Mouse (Mus musculus): ENCODE measurements around the gene Snph.

The Snph gene

DNA sequence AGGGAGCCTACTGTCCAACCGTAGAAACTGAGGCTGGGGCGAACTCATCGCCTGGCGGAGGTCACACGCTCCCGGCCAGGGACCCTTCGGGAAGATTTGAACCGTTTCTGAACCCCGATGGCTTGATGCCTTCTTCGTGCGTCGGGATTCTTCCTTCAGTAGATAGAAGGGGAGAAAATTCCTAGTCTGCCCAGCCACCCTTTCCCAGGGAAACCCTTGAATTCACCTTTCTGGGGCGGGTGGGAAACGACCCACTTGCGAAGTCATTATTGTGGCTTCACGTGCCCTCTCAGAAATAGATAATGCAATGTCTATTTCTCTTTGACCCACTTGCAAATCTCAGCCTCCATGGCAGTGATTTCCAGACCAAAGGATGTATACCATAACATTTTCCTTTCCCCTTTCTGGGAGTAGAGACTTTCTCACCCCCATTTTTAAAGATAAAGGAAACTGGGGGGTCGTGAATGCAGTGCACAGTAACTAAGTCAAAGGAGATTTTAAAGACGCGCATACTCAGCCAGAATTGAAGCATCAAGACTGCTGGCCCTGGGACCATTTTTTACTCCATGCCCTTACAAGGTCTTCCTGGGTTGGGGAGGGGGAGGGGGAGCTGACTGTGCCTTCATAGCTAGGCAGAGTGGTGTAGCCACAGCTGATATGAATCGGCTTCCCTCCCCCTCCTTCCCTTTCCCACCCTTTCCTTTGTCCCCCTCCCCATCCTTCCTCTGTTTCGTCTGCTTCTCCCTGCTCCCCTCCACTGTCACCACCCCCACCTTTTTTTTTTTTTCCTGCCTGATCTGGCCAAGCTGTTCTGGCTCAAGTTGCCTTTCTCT lies 89.1 kb downstream of the Snph start:
- DNase-seq (ENCODE audit: extremely low read depth, low read depth): no peak

DNA sequence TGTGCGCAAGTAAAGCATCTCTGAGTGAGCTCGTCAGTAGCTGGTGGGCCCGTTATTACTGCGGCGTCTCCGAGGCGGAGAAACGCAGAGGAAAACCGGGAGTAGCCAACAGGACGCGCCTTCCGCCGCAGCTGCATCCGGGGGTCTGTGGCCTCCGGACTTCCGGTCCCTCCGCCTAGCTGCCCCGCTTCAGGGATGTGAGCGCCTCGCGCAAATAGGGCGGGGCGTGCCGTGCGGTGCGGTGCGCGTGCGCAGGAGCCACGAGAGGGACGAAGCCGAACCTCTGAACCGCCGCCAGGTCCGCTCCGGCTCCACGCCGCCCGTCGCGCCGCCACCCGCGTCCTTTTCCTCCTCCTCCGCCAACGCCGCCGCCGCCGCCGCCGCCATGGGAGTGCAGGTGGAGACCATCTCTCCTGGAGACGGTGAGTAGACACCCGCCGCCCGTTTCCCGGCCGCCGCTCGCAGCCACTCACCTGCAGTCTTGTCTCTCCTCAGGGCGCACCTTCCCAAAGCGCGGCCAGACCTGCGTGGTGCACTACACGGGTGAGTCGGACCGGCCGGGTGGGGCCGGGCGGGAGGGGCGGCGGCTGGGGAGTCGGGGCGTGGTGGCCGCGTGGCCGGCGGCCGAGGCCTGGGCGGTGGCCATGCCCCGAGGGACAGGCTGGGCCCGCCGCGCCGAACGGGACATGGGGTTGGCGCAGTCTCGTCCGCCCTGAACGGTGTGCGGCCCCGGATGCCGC lies 89.9 kb downstream of the Snph start, which contains the start of gene Fkbp1a:
TSS of gene Fkbp1a (plus strand) at position 161 of the 740 bp plus-strand sequence.
- no peak for DNase-seq (ENCODE audit: extremely low read depth, low read depth)

All from MEL-GATA-1-ER (cell line).